Mouse (Mus musculus) ES-E14 (cell line): ENCODE results near the gene Zfp423. TPM values are rescaled to one million over a fixed set of nuclear protein-coding genes. Genes with fewer than 3 reads are reported as not detected.

Experiments
- DNase-seq: peaks from one replicate; pipeline ENCODE4 v3.0.0-alpha.2; 2013; ENCODE audit warnings: low read depth, low spot score
- H3K27ac ChIP-seq: 2 replicates; pipeline ENCODE4 v1.5.1; 2012; ENCODE audit warnings: low read depth, mild to moderate bottlenecking, low read length, moderate library complexity, mixed read lengths; ENCODE audit not compliant: poor library complexity, insufficient read depth, severe bottlenecking
- H3K36me3 ChIP-seq: 2 replicates; pipeline ENCODE4 v1.6.1; 2012; ENCODE audit warnings: mild to moderate bottlenecking, low read length, moderate library complexity, mixed read lengths; ENCODE audit not compliant: control insufficient read depth, poor library complexity, insufficient read depth, severe bottlenecking
- H3K4me1 ChIP-seq, 2 experiments: fragments of 150-350 bp in 1 of 2; sonication (generic) in 1 of 2; 2 replicates each; pipeline ENCODE4 v1.6.1; 2012; ENCODE audit warnings: low read length in 2 of 2, mild to moderate bottlenecking in 1 of 2, mixed read lengths in 1 of 2; ENCODE audit not compliant: control insufficient read depth in 2 of 2, insufficient read depth in 2 of 2, poor library complexity in 1 of 2
- H3K4me3 ChIP-seq, 2 experiments: fragments of 150-350 bp in 1 of 2; sonication (generic) in 1 of 2; 2 replicates each; pipeline ENCODE4 v1.5.1; 2012; ENCODE audit warnings: low read length in 2 of 2, low read depth in 1 of 2, mild to moderate bottlenecking in 1 of 2, mixed read lengths in 1 of 2; ENCODE audit not compliant: insufficient read depth in 1 of 2, poor library complexity in 1 of 2, severe bottlenecking in 1 of 2
- H3K9ac ChIP-seq: 2 replicates; pipeline ENCODE4 v1.6.1; 2012; ENCODE audit warnings: low read depth, mild to moderate bottlenecking, low read length, mixed read lengths; ENCODE audit not compliant: poor library complexity, insufficient read depth, severe bottlenecking
- H3K9me3 ChIP-seq: fragments of 150-350 bp; sonication (generic); 2 replicates; pipeline ENCODE4 v1.6.1; 2012; ENCODE audit warnings: low read depth, mild to moderate bottlenecking, low read length; ENCODE audit not compliant: control insufficient read depth, insufficient read depth
- CHD2 ChIP-seq: IDR thresholded peaks from 2 replicates; pipeline ENCODE4 v1.6.1; 2014; ENCODE audit warnings: mild to moderate bottlenecking, low read depth, low read length, inconsistent platforms
- HCFC1 ChIP-seq: IDR thresholded peaks from 2 replicates; pipeline ENCODE4 v1.6.1; 2012; ENCODE audit warnings: low read length, inconsistent platforms, borderline replicate concordance; ENCODE audit not compliant: insufficient read depth
- MAFK ChIP-seq: IDR thresholded peaks from 2 replicates; pipeline ENCODE4 v1.6.1; 2014; ENCODE audit warnings: mild to moderate bottlenecking, low read depth, low read length, inconsistent platforms; ENCODE audit not compliant: insufficient read depth
- ZC3H11A ChIP-seq: IDR thresholded peaks from 2 replicates; pipeline ENCODE4 v1.6.1; 2012; ENCODE audit warnings: low read depth, mild to moderate bottlenecking, inconsistent platforms, low read length, borderline replicate concordance
- ZNF384 ChIP-seq: IDR thresholded peaks from 2 replicates; pipeline ENCODE4 v1.6.1; 2012; ENCODE audit warnings: low read depth, low read length, inconsistent platforms
- in situ Hi-C, 2 experiments: fragments of 600-800 bp; cut with MboI; formaldehyde crosslinking; loops; one replicate each; pipeline ENCODE4 v1.15.1; 2025; ENCODE audit warnings: low sequenced_read_pairs in 2 of 2, inconsistent platforms in 1 of 2; ENCODE audit not compliant: unreplicated experiment in 2 of 2
- total RNA-seq: library from RNA; depleted of rRNA; stranded (reverse); fragments of 300-350 nt; gene quantifications from 2 replicates; pipeline ENCODE4 v1.2.3, GENCODE M21; 2012

The Zfp423 gene
- total RNA-seq, 1 experiment = 23.2 TPM

DNA sequence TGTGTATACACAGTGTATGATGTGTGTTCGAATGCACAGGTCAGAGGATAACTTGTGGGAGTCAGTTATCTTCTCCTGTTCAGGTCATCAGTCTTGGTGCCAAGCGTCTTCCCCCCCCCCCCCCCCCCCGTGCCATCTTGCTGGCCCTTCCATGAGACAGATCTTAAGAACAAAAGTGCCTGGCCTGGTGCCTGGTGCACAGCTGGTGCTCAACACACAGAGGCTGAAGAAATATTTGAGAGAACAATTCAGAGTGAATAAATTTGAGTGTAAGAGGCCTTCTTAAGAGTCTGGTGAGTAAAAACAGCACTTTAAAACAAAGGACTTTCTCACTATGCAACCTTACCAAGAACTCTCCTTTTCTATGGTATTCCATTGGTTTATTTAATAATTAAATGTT, 245.4 kb downstream of the Zfp423 start:
- Histone ChIP-seq H3K9ac (no peak overlapping the region), H3K36me3 (no peaks in the 10 kb centered on the region), H3K4me1 (peaks cover 5 to 28% of the 10 kb centered on the region in 2 experiments; a peak in 3 of 4 replicates), H3K27ac (no peak overlapping the region), H3K9me3 (no peaks in the 10 kb centered on the region), H3K4me3 (no peak overlapping the region)
- in situ Hi-C loops = no loop called here
- no peak for TF ChIP-seq MAFK
- TF ChIP-seq ZC3H11A = no peak
- no peak for TF ChIP-seq CHD2
- no peak for TF ChIP-seq ZNF384
- no peak for DNase-seq

DNA sequence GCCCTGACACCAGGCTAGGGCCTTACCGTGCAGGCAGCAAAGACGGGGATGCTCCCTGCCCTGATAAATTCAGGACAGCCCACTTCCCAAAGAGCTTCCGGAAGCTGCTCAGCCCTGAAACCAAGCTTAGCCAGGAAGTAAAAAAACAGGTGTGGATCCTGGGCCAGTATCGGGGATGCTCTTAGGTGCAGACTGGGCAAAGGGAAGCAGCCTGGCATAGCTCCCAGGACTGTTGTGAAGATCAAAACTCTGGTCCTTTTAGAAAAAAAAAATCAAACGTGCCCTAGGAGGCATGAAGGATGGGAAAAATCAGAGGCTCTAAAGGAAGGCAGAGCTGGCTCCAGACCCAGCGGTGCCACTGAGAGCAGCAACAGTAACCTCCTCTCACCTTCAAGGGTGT, 247.4 kb downstream of the Zfp423 start:
- in situ Hi-C loops = no loop called here
- Histone ChIP-seq H3K36me3 (no peaks in the 10 kb centered on the region), H3K4me1 (peaks cover 0 to 21% of the 10 kb centered on the region in 2 experiments; a peak in 1 of 4 replicates), H3K4me3 (no peak overlapping the region), H3K9ac (no peak overlapping the region), H3K9me3 (no peaks in the 10 kb centered on the region), H3K27ac (no peak overlapping the region)
- no peak for TF ChIP-seq HCFC1
- DNase-seq = no peak

DNA sequence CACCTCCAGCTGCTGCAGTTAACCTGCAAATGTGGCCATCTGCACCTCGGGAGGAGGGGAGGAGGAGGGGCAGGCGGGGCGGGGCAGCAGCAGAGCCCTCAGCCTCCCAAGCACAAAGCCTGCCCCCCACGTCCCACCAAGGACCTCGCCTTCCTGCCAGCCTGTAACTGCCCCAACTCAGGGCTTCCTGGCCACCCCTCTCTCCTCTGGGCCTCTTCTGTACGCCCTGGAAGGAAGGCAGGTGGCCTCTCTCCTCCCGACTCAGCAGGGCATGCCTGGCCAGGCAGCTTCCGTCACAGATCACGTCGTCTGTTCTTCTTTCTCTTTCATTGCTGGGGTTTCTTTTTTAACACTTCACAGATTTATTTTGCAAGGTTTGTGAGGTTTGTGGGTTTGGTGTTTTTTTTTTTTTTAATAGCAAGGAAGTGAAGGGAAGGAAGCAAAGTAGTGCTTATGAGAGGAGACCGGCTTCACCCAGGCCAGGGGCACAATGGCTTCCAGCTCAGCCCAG, 251.2 kb downstream of the Zfp423 start:
- Histone ChIP-seq H3K9me3 (no peaks in the 10 kb centered on the region), H3K36me3 (no peaks in the 10 kb centered on the region), H3K4me1 (peaks cover 0 to 17% of the 10 kb centered on the region in 2 experiments; a peak in 1 of 4 replicates), H3K27ac (no peak overlapping the region), H3K4me3 (no peak overlapping the region), H3K9ac (no peak overlapping the region)
- no peak for DNase-seq
- in situ Hi-C loops = no loop called here
- TF ChIP-seq ZC3H11A = no peak
- no peak for TF ChIP-seq MAFK
- TF ChIP-seq HCFC1 = no peak
- no peak for TF ChIP-seq ZNF384
- no peak for TF ChIP-seq CHD2

DNA sequence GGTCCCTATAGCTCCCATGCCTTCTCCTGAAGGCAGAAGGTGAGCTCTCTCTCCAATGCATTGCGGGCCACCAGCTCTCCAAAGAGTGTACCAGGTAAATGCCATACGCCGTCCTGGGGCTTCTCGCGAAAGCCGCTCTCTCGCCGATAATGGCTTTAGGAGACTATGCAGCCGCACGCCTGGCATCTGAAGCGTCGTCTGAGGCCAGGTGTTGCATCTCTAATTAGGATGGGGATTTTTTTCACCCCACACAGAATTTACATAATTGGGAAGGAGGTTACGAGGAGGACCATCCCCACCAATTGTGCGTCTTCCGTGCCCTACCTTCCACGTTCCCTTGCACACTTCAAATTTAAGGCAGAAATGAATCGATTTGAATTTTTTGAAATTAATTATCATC, 252.2 kb downstream of the Zfp423 start:
- H3K4me3 ChIP-seq = no peak overlapping the region
- no peak overlapping the region for H3K27ac ChIP-seq
- no peak for TF ChIP-seq HCFC1
- TF ChIP-seq ZC3H11A = no peak
- no peak for TF ChIP-seq ZNF384
- no peak for TF ChIP-seq CHD2
- TF ChIP-seq MAFK = no peak
- no peaks in the 10 kb centered on the region for H3K36me3 ChIP-seq
- no peaks in the 10 kb centered on the region for H3K9me3 ChIP-seq
- no peak overlapping the region for H3K9ac ChIP-seq
- no peak for DNase-seq
- in situ Hi-C loops = no loop called here
- peaks cover 0 to 15% of the 10 kb centered on the region in 2 experiments; a peak in 1 of 4 replicates for H3K4me1 ChIP-seq

DNA sequence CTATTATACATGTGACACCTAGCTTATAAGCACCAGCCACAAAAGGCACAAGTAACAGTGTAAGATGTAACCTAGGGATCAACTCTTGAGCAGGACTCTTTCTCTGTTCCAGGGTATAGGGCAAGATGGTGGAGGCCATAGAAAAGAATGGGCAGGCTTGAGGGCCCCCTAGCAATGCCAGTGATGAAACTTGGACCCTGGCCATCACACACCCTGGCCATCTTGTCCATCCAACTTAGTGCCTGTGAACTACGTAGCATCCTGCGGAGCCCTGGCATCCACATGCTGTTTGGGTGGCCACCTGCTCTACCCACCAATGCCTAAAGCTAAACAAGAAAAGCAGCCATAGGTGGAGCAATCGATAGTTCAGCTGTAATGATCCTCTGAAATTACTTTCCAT, 254.6 kb downstream of the Zfp423 start:
- no peaks in the 10 kb centered on the region for H3K36me3 ChIP-seq
- DNase-seq = no peak
- peaks cover 0 to 14% of the 10 kb centered on the region in 2 experiments; a peak in 1 of 4 replicates for H3K4me1 ChIP-seq
- no peak overlapping the region for H3K9ac ChIP-seq
- TF ChIP-seq HCFC1 (no peak), ZNF384 (no peak), ZC3H11A (no peak), CHD2 (no peak), MAFK (no peak)
- no peak overlapping the region for H3K4me3 ChIP-seq
- H3K27ac ChIP-seq = no peak overlapping the region
- in situ Hi-C loops = no loop called here
- H3K9me3 ChIP-seq = no peaks in the 10 kb centered on the region
